Mouse (Mus musculus): ENCODE data around the gene Sept6. TPM values are rescaled to one million over a fixed set of nuclear protein-coding genes. Genes with fewer than 3 reads are reported as not detected.
"Not testable (repeated sequence)": the region's sequence is repeated elsewhere in the genome, so short reads cannot be mapped to it uniquely, and the experiment has no call there.

Gene Sept6
- total RNA-seq, 2 experiments from 2014 or later: 58.3 to 67.0 TPM

DNA sequence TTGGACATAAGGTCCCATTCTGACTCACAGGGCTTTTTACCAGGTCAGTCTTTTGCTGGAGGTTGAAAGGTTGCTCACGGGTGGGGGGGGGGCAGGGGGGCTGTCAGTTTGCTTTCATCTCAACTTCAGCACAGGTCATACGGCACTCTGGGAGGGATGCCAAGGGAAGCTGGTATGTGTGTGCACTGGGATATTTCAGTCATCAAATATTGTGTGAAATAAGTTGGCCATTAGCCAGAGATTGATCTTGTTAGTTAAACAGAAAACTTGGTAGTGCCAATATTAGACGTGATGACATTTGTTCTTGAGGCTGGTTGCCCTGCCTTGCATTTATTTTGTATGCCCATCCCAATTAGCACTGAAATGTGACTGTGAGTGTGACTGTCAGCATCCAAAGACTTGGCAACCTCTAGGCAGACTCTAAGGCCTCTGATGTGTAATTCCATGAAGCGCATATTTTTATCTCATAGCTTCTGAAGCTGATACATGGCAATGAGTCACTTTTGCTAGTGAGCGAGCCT is 18.6 kb downstream of the Sept6 start:
- no peak for DNase-seq (ENCODE audit: low spot score in 2 of 2)

DNA sequence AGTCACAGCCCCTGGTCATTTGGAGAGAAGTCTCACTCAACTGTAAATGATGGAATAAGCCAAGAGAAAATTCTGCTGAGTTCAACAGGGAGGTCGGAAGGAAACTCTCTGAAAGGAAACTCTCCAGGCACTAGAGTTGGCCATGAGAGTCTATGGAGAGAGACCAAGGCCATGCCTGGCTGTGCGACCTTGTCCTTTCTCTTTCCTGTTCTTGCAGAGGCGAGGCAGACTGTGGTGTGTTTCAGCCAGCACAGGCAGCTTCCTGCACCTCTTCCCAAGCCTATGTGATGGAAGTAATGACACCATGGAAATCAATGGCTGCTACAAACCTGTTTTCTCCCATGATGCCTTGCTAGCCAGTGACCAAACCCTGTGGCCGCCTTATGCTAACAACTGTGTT is 20.4 kb downstream of the Sept6 start:
- no peak for DNase-seq (ENCODE audit: low spot score in 2 of 2)

DNA sequence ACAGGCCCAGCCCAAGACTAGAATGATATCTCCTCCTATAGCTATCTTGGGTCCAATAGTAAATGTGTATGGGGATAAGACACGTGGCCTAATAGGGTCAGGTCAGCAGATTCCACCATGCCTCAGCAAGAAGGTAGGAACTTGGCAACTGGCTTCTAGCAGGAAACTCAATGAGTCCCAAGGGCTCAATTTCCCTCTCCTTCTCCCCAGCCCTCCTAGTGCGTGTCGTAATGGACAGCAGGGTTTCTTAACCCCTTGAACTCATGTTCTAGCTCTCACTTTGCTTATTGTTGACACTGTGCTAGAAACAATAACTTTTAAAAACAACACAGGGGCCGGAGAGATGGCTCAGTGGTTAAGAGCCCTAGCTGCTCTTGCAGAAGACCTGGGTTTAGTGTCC is 22.1 kb downstream of the Sept6 start:
- no peak for DNase-seq (ENCODE audit: low spot score in 2 of 2)

DNA sequence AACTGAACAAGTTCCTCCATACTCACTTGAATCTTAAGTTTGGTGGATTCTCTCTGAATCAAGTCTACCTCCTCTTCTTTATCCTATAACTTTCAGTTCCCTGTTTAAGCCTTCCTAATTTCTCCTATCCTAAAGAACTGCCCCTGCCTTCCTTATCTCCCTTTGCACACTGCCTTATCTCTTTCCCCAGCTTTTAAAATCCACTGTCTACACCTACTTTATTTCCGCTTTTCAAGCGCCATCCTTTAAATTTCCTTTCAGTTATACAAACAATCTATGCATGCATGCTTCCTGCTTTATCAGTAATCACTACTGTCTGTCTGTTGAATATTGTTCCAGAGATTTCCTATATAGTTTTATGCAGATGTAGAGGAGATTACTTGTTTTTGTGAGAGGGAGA is 34.9 kb downstream of the Sept6 start:
- DNase-seq (ENCODE audit: low spot score in 2 of 2): no peak

DNA sequence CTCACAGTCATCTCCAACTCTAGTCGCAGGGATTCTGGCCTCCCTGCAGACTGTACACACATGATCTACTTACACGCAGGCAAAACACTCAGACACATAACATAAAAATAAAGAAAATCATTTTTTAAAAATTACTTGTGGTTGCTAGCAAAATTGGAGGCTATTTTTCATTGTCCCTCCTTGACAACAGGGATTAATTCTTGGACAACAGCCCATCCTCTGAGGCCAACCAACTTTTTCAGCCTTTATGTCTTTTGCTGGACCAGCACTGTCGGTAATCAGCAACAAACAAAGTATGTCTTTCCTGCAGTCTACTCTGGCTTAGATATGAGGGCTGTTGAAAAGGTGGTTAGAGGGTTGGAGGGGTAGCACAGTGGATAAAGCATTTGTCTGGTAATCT is 50.5 kb downstream of the Sept6 start:
- no peak for DNase-seq (ENCODE audit: low spot score in 2 of 2)

DNA sequence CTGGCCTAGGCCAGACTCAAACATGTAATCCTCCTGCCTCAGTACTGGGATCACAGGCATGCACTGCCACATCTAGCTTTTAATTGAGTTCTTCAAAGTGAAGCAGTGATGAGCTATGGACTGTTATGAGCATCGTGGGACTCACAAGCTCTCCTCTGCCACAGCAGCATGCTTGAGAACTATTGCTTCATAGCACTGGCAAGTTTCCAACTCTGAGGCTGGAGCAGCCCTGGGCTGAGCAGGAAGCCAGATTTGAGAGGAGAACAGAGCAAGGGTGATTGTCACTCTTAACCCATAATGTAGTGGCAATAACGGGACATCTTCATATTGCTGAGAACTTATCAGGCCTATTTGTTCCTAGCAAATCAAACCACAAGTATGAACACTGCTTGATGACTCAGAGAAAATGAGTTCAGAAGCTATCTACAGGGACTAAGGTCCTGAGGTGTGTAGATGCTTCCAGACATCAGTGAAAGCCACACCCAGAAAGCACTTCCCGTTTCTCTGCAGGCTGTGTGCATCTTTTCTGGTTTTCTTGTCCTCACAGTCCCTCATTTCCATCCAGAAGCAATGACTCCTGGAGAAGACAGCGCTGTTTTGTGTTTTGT is 51.7 kb downstream of the Sept6 start:
- DNase-seq (ENCODE audit: low spot score in 2 of 2): no peak

DNA sequence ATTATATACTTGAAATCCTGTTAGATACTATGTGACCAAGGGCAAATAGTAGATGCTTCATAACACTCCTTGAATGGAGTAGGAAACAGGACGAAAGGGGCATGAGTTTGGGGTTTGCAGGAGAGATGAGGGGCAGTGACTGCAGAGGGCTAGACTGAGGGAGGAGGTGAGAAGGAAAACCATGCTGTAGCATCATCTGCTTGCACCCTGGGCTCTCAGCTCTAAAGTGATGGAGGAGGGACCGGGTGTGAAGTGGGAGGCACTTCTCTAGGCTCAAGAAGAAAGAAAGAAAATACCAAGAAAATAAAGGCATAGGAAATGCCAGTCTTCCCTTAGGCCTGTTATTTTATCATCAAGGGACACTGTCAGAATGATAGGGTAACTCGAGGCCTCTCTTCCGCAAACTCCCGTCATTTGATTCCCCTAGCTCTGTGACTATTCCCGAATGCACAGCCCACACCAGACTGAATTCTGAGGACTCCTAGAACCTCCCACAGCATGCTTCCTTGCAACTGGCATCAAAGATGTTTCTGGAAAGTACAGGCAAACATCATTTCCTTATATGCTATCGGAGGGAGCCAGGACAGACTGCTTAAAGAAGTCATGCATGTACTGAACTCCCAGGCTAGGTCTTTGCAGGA is 56.1 kb downstream of the Sept6 start:
- peak in 1 of 2 experiments; percentile 19 for DNase-seq (ENCODE audit: low spot score in 2 of 2)

DNA sequence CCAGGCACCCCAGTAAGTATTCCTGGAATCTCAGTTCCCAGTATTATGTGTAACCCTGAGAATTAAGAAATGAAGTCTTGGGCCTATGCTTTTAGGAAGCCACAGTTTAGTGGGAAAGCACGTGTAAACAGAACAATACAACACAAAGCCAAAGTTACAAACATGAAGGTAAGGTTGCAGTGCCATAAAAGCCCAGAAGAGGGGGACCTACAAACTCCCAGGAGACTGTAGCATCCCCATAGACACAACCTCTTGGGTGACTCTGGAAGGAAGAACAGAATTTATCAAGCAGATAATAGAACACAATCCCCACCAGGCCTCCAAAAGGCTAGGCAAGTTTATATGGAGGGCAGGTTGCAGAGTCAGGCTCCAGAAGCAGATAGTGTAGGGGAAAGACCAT is 61.0 kb downstream of the Sept6 start:
- no peak for DNase-seq (ENCODE audit: low spot score in 2 of 2)

DNA sequence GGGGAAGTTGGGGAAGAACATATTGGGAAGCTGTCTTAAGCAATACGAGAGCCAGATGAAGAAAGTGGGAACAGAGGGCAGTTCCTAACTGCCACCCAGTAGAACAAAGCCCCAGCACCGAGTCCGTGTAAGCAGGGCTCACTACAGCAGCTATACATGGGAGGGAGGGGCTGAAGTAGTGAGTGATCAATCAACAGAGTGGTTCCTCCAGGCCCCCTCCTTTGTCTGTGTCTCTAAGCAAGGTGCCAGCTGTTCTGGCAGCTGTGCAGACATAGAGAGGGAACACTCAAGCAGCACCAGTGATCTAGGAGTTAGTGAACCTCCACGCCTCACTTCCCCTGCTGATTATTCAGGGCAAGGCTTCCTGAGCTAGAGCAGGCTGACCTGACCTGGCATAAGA is 61.9 kb downstream of the Sept6 start:
- no peak for DNase-seq (ENCODE audit: low spot score in 2 of 2)

DNA sequence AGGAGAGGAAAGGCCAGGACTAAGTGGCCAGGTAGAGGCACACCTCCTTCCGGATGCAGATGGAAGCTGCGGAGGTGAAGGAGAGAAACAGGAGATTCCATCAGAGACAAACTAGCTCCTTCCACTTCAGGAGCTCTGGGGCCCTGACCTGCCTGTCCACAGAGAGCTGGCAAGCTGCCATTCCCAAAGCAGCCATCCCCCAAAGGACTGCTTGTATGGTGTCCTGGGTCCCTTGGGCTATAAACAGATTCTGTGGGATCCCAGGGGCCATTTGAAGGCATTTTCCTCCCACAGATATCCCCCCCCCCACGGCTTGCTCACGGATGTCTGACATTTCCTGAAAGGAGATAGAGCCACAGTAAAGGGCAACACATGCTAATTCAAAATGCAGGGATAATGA is 62.8 kb downstream of the Sept6 start:
- DNase-seq (ENCODE audit: low spot score in 2 of 2): no peak

DNA sequence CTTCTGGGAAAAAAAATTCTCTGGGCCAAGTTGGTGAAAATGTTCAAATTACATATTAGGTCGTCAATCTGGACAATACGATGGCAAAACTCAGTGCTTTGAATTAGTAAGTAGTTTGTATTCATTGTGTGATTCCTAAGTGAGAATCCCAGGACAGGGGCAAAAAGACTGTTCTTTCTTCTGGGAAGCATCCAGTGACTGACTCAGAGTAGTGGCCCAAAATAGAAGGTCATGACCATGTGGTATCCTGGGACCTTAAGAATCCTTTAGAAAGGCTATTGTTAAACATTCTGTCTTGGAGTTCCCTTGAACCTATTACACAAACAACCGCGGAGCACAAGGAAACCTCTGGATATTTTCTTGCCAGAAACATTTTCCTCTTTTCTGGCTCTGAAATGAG is 70.2 kb downstream of the Sept6 start:
- DNase-seq (ENCODE audit: low spot score in 2 of 2): no peak

DNA sequence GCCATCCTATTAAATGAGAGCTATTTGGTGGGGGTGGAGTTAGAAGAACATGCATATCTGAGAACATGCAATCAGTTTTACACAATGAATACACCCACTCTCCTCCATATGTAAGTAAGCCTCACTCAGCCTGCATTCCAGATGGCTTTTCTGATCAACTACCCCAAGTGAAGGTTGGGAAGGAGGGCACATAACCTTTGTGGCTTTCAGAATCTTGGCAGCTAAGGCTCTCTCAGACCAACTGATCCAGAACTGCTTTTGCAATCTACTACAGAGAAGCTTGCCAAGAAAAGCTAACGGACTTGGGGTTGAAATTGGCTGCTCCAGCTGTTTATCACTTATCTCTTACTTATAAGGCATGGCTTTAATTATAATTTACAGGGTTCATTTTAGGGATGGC is 73.8 kb downstream of the Sept6 start:
- no peak for DNase-seq (ENCODE audit: low spot score in 2 of 2)

DNA sequence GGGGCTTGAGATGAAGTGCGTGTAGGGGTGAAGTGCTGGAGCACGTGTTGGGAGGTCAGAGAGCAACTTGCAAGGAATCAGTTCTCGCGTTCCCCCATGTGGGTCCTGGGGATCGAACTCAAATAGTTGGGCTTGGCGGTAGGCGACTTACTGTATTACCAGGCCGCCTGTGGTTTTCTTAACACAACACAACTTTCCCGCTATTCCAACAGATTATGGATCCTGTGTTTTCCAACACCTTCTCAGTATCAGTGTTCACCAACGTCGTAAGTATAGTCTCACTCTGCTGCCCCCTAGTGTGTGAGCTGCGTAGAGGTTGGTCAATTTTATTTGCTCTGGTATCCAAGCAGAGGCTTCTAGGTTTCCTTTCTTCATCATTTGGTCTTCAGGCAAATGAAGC is 80.3 kb downstream of the Sept6 start:
- DNase-seq (ENCODE audit: low spot score in 2 of 2): peak; percentile 22 to 45

DNA sequence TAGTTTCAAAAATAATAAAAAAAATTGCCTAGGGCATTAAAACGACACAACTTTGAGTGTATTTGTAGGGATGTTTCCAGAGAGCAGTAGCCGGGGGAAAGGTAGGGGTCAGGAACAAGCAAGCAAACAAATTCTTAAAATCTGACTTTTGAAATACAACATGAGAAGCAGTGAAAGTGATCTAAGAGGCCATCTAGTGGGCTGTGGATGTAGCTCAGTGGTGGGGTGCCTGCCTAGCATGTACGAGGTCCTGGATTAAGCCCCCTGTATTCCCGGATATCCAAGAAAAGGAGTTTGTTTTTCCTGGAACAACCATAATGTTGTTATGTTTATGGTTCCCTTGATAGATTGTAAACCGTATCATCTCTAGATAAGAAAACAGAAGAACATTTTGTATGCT is 85.1 kb downstream of the Sept6 start:
- no peak for DNase-seq (ENCODE audit: low spot score in 2 of 2)

DNA sequence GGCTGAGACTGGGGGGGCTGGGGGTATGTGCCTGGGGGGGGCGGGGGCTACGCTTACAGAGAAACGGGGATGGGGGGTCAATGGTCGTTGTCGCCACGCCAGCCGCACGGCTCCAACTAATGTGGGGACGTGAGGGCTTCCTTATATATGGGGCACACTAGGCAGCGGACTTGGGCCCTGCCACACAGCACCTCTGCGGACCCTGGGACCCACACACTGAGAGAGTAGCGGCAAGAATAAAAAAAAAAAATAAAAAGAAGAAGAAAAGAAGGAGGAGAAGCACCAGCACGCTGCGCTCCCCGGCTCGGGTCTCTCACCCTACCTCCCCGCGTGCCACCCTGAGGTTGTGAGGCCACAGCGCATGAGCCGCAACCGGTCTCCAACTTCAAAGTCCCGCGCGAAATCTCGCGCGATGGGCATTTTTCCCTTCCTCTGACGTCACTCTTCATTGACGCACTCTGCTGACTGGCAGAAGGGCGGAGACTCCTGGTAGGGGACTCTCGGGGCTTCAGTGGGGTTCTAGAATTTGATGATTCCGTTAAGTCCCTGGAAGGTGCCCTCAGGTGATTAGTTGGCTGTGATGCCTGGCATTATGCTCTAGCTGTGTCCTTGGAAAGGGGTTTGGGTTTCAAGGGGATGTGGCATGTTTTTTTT is 88.4 kb downstream of the Sept6 start:
- peak; percentile 90 to 91 for DNase-seq (ENCODE audit: low spot score in 2 of 2)

DNA sequence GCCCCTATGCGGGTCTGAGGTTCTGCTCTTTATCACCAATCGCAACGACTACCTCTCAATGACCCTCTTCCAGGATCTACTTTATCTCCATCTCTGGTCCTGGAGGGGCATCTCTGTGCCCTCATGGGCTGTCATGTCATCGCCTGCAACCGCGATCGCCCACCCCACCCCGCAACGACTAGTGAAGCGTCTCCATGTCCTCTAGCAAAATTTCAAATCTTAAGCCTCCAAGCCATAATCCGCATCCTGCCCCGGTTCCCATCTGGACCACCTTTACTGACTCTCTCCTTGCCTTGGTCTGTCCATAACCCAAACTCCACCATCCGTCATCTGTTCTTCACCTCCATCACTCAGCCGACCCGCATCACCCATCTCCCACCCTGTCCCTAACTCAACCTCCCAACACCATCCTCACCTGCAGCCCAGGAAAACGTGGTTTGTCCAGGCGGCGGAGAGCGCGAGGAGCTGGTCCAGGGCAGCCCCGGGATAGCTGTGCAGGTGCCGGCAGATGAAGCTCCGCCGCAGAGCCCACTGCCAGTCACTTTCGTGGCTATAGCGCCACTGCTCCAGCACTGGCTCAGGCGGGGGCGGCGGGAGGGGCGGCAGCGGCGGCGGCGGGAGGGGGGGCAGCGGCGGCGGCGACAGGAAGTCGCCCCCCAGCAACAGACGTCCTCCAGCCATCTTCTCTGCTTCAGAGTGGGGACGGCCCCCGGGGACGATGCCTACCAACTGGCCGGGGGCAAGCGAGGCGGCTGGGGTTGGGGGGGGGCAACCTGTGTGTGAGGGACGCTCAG is 89.1 kb downstream of the Sept6 start, which contains the start of gene Nkrf:
TSS of gene Nkrf (minus strand) at position 579 of the 794 bp plus-strand sequence.
- DNase-seq (ENCODE audit: low spot score in 2 of 2): peak; percentile 18 to 48

DNA sequence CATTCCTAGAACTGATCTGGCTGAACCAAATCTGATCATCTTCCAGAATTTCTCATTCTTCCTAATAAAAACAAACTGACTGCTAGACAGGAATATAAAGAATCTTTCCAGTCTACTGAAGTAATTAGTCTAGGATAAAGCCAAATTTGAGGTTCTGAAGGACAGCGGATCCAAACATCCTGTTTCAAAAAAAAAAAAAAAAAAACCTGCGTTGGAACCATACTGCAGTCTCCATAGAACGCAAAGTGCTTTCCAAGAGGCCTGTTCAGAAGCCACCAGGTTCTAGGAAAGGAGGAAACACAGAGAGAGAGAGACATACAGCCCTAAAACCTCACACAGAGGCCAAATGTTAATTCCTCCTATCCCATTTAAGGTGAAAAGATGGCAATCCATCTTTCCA is 89.9 kb downstream of the Sept6 start:
- no peak for DNase-seq (ENCODE audit: low spot score in 2 of 2)

DNA sequence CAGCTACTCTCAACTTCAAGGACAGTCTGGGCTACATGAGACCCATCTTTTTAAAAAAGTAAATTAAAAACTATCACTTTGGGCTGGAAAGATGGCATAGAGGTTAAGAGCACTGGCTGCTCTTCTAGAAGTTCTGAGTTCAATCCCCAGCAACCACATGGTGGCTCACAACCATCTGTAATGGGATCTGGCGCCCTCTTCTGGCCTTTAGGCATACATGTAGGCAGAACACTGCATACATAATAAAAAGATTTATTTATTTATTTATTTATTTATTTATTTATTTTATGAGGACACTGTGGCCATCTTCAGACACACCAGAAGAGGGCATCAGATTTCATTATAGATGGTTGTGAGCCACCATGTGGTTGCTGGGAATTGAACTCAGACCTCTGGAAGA is 92.7 kb downstream of the Sept6 start:
- DNase-seq (ENCODE audit: low spot score in 2 of 2): not testable (repeated sequence)

DNA sequence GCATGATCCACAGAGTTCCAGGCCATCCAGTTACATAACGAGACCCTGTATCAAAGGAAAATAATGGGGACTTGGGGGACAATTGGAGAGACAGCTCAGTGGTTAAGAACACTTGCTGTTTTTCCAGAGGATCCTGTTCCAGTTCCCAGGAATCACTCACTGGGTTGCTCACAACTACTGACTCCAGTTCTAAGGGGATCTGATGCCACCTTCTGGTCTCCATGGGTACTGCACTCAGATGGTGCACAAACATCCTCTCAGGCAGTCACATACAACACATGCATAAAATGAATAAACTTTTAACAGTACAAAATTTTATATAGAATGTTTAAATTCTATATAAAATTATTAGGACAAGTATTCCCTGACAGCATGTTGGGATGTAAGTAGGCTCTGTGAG is 106.9 kb downstream of the Sept6 start:
- no peak for DNase-seq (ENCODE audit: low spot score in 2 of 2)

DNA sequence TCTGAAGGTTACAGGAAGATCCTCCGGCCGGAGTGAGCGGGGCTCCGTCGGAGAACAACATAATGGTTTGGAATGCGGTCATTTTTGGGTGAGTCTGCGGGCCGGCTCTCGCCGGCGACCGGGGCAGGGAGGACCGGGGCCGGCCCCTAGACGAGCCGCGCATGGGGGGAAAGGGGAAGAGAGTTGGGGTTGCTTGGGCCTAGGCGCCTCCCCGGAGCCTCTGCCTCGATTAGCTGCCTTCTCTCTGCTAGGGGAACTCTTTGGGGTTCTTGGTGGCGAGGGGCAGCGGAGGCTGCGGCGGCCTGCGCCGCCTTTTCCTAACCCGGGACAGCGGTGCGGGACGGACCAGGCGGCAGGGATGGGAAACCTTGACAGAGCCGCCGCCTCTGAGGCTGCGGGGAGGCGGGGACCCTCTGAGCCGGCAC is 116.9 kb downstream of the Sept6 start:
- no peak for DNase-seq (ENCODE audit: low spot score in 2 of 2)

DNA sequence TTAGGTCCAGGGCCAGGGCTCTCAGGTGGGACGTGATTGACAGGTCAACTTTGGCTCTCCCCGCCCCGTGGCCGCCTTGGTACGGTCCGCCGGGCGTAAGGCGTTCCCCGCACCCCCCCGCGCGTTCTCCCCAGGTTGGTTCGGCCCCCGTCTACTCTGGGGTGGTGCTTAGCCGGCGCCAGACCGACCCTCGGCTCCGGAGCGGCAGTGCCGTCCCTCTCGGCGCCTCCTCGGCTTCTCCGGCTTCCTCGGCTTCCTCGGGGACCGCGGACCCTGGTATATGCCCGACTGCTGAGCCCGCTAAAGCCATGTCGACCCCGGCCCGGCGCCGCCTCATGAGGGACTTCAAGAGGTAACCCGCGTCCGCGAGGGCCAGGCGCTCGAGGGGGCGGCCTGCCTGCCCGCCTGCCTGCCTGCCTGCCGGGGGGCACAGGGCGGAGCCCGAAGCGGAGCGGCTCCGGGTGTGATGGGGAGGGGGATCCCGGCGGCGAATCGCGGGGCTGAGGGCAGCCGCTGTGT is 117.4 kb downstream of the Sept6 start:
- DNase-seq (ENCODE audit: low spot score in 2 of 2): peak; percentile 84 to 85

All from left cerebral cortex, adult 18-20 months (tissue).